Mouse (Mus musculus): ENCODE data around the gene Kcnmb2. TPM values are rescaled to one million over a fixed set of nuclear protein-coding genes. Genes with fewer than 3 reads are reported as not detected.

The Kcnmb2 gene
- polyA plus RNA-seq, 1 experiment from 2014 or later: 2.1 TPM

DNA sequence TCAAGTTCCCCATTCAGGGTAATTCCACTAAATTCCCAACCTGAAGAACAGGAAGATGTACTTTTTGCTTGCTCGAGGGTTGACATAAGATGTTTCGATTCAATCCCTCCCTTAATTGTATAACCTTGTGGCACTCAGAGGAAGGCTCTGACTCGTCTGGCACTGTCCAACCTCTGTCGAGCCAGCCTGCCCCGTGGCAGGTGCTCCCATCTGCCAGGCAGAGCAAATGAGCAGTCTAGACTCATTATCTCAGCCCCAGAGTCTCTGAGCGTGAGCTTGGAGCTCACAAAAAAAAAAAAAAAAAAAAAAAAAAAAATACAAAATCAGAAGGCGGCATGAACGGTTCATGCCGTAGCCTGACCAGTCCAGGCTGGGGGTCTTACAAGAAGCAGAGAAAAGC is 130.1 kb downstream of the Kcnmb2 start:
- Histone ChIP-seq H3K36me3 (ENCODE audit: insufficient read depth, low read length) (no peaks in the 10 kb centered on the region), H3K9me3 (replicated peaks; ENCODE audit: low read length) (no peaks in the 10 kb centered on the region), H3K27ac (no peak overlapping the region), H3K4me1 (replicated peaks; ENCODE audit: insufficient read depth, low read length) (no peaks in the 10 kb centered on the region), H3K4me3 (replicated peaks; ENCODE audit: low read depth, low read length) (no peak overlapping the region), H3K9ac (ENCODE audit: low read depth, low read length) (no peak overlapping the region), H3K27me3 (ENCODE audit: insufficient read depth, low read length) (no peaks in the 10 kb centered on the region), H3K4me2 (ENCODE audit: low read length) (no peak overlapping the region)
- WGBS: 71% methylated on average over 9 of the region's 9 CpGs
- no peak for TF ChIP-seq CTCF (IDR thresholded peaks at IDR 0.05; ENCODE audit: low read depth)
- ATAC-seq (replicated peaks; ENCODE audit: low FRiP score, low read depth) (no peak), DNase-seq (ENCODE audit: low spot score) (no peak)

DNA sequence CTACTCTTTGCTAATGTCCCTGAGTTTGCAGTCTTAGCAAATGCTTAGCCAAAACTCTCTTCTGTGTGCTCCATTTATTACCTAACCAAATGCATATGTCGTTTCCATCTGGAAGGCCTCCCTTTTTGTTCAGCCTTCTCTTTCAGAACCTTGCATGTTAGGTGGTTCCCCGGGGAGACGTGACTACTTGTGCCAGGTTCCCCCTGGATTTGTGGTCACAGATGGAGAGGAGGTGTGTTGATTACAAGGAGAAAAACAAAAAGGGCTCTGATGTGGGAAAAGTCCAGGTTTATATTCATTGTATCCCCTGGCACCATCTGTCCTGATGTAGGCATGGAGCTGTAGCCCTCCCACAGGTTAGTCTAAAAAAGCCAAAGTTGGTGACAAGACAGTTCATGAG is 141.5 kb downstream of the Kcnmb2 start:
- TF ChIP-seq CTCF (IDR thresholded peaks at IDR 0.05; ENCODE audit: low read depth): no peak
- H3K27me3 ChIP-seq (ENCODE audit: insufficient read depth, low read length): no peaks in the 10 kb centered on the region
- H3K9ac ChIP-seq (ENCODE audit: low read depth, low read length): no peak overlapping the region
- no peaks in the 10 kb centered on the region for H3K4me1 ChIP-seq (replicated peaks; ENCODE audit: insufficient read depth, low read length)
- ATAC-seq (replicated peaks; ENCODE audit: low FRiP score, low read depth): no peak
- 79% methylated on average over 3 of the region's 3 CpGs for WGBS
- DNase-seq (ENCODE audit: low spot score): no peak
- no peak overlapping the region for H3K4me2 ChIP-seq (ENCODE audit: low read length)
- no peak overlapping the region for H3K27ac ChIP-seq
- no peaks in the 10 kb centered on the region for H3K9me3 ChIP-seq (replicated peaks; ENCODE audit: low read length)
- H3K36me3 ChIP-seq (ENCODE audit: insufficient read depth, low read length): no peaks in the 10 kb centered on the region
- no peak overlapping the region for H3K4me3 ChIP-seq (replicated peaks; ENCODE audit: low read depth, low read length)

GRCm38 (mm10) chr3:32048777-32049176 is 146.5 kb downstream of the Kcnmb2 start:
- ATAC-seq (replicated peaks; ENCODE audit: low FRiP score, low read depth) (no peak), DNase-seq (ENCODE audit: low spot score) (no peak)
- Histone ChIP-seq H3K27me3 (ENCODE audit: insufficient read depth, low read length) (no peaks in the 10 kb centered on the region), H3K9ac (ENCODE audit: low read depth, low read length) (no peak overlapping the region), H3K27ac (no peak overlapping the region), H3K4me3 (replicated peaks; ENCODE audit: low read depth, low read length) (no peak overlapping the region), H3K4me1 (replicated peaks; ENCODE audit: insufficient read depth, low read length) (no peaks in the 10 kb centered on the region), H3K36me3 (ENCODE audit: insufficient read depth, low read length) (no peaks in the 10 kb centered on the region), H3K4me2 (ENCODE audit: low read length) (no peak overlapping the region), H3K9me3 (replicated peaks; ENCODE audit: low read length) (no peaks in the 10 kb centered on the region)
- TF ChIP-seq CTCF (IDR thresholded peaks at IDR 0.05; ENCODE audit: low read depth): no peak
- whole genome bisulfite sequencing: 84% methylated on average over 3 of the region's 3 CpGs

DNA sequence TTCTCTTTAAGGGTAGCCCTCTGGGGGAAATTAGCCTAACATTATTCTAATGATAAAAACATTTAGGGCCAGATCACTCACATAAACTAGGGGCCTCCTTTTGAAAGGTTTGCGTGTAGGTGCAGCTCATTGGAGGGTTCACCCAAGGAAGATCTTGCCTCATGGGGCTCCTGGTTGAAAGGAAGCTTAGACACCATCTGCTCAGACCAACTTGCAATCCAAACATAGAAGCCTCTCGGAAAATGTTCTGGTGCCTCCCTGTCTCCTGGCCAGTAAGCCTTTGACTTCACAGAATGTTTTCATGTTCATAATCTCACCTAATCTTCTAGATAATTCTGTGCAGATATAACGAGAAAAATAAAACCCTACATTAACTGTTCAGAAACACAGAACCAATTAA is 150.3 kb downstream of the Kcnmb2 start:
- H3K4me3 ChIP-seq (replicated peaks; ENCODE audit: low read depth, low read length): no peak overlapping the region
- WGBS: 71% methylated on average over 3 of the region's 3 CpGs
- H3K9me3 ChIP-seq (replicated peaks; ENCODE audit: low read length): no peaks in the 10 kb centered on the region
- no peaks in the 10 kb centered on the region for H3K36me3 ChIP-seq (ENCODE audit: insufficient read depth, low read length)
- H3K4me2 ChIP-seq (ENCODE audit: low read length): no peak overlapping the region
- H3K27ac ChIP-seq: no peak overlapping the region
- H3K27me3 ChIP-seq (ENCODE audit: insufficient read depth, low read length): no peaks in the 10 kb centered on the region
- TF ChIP-seq CTCF (IDR thresholded peaks at IDR 0.05; ENCODE audit: low read depth): no peak
- H3K9ac ChIP-seq (ENCODE audit: low read depth, low read length): no peak overlapping the region
- ATAC-seq (replicated peaks; ENCODE audit: low FRiP score, low read depth) (no peak), DNase-seq (ENCODE audit: low spot score) (no peak)
- no peaks in the 10 kb centered on the region for H3K4me1 ChIP-seq (replicated peaks; ENCODE audit: insufficient read depth, low read length)

- WGBS: 90% methylated on average over 10 of the region's 10 CpGs
These were observed 151.4 kb downstream of the Kcnmb2 start for GRCm38 (mm10) chr3:32053610-32054241.

DNA sequence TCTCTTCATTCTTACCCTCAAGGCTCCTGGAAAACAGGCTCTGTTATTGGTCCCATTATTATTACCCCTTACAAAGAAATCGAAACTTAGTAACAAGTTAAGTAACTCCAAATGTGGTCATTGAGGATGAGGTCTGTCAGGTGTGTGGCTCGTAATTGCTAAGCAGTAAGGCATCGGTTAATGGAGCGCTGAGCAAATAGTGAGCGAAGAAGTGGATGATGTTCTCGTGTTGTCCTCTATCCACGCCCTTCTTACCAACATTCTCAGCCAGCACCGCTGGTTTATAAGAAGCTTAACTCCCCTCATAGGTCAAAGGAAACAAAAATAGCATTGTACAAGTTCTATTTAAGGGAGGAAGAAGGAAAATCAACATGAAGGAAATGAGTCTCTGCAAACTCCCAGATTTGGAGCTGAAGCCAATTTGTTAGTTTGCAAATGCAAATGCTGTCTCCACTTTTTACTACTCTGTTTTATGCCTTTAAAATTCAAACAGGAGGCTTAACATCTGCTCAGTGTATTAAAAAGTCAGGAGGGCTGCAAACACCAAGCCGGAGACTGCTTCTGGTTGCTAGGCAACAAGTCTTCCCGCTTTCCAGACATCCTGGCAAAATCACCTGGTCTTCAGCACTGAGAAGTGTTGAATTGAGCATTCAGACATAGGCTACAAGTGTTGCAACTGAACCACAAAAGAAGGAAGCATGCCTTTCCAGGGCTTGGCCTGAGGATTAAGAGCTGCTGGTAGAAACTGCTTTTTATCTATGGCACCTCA is 157.8 kb downstream of the Kcnmb2 start:
- no peak overlapping the region for H3K27ac ChIP-seq
- H3K4me2 ChIP-seq (ENCODE audit: low read length): no peak overlapping the region
- no peaks in the 10 kb centered on the region for H3K27me3 ChIP-seq (ENCODE audit: insufficient read depth, low read length)
- H3K36me3 ChIP-seq (ENCODE audit: insufficient read depth, low read length): no peaks in the 10 kb centered on the region
- DNase-seq (ENCODE audit: low spot score) (peak; percentile 27), ATAC-seq (replicated peaks; ENCODE audit: low FRiP score, low read depth) (no peak)
- no peaks in the 10 kb centered on the region for H3K4me1 ChIP-seq (replicated peaks; ENCODE audit: insufficient read depth, low read length)
- WGBS: 50% methylated on average over 10 of the region's 10 CpGs
- H3K9ac ChIP-seq (ENCODE audit: low read depth, low read length): no peak overlapping the region
- no peaks in the 10 kb centered on the region for H3K9me3 ChIP-seq (replicated peaks; ENCODE audit: low read length)
- H3K4me3 ChIP-seq (replicated peaks; ENCODE audit: low read depth, low read length): no peak overlapping the region
- no peak for TF ChIP-seq CTCF (IDR thresholded peaks at IDR 0.05; ENCODE audit: low read depth)

More at GRCm38 (mm10) chr3:32053610-32054241, 151.4 kb downstream of the Kcnmb2 start:
- Histone ChIP-seq H3K9ac (ENCODE audit: low read depth, low read length) (no peak overlapping the region), H3K36me3 (ENCODE audit: insufficient read depth, low read length) (no peaks in the 10 kb centered on the region), H3K4me3 (replicated peaks; ENCODE audit: low read depth, low read length) (no peak overlapping the region), H3K4me1 (replicated peaks; ENCODE audit: insufficient read depth, low read length) (no peaks in the 10 kb centered on the region), H3K27me3 (ENCODE audit: insufficient read depth, low read length) (no peaks in the 10 kb centered on the region), H3K4me2 (ENCODE audit: low read length) (no peak overlapping the region), H3K27ac (no peak overlapping the region), H3K9me3 (replicated peaks; ENCODE audit: low read length) (no peaks in the 10 kb centered on the region)
- no peak for TF ChIP-seq CTCF (IDR thresholded peaks at IDR 0.05; ENCODE audit: low read depth)
- no peak for ATAC-seq (replicated peaks; ENCODE audit: low FRiP score, low read depth)
- DNase-seq (ENCODE audit: low spot score): no peak

Measured in kidney, postnatal 0 days (tissue).